Mouse (Mus musculus): ENCODE measurements at regions not wholly inside any gene's neighbourhood (a gene's known extent, or its start where the extent isn't known, plus 50 kb on each side); places are given as distances from the start of the nearest gene placed in this dataset.

- TF ChIP-seq CTCF (IDR thresholded peaks at IDR 0.05; ENCODE audit: low read depth, low read length) (no peak), POLR2A (IDR thresholded peaks at IDR 0.05; ENCODE audit: borderline replicate concordance, low read depth, low read length) (no peak)
Observed at GRCm38 (mm10) chr14:74252189-74253145, 388.2 kb upstream of the Htr2a start.

Data from bone marrow macrophage, adult 2 months (primary cell).